In genomic region chr4:132484231-132484630, GRCm38 (mm10) we compare ENCODE assay signal across 20 mouse cellular contexts.
"Had no signal": no experiment of that assay in that cellular context is flagged by ENCODE, and none has a peak within 500 bp of the region (broad histone marks: within the 10 kb centered on the region; RNA-seq: fewer than 3 reads in every experiment).

No protein-coding gene starts in this region.

- H3K9me3 ChIP-seq: heart, embryonic 13.5 days; heart, embryonic 15.5 days; hindbrain, embryonic 13.5 days; hindbrain, embryonic 15.5 days; limb, embryonic 13.5 days; limb, embryonic 15.5 days; liver, embryonic 13.5 days; liver, embryonic 15.5 days had no signal

- DNase-seq: forebrain, postnatal 0 days; gastrocnemius, postnatal 14 days; gastrocnemius, postnatal 36 days; heart, adult 11 months; heart, adult 2 months; heart, postnatal 14 days; heart, postnatal 36 days; left cerebral cortex, postnatal 4 days; liver, embryonic 13.5 days had no signal

- H3K27ac ChIP-seq: heart, adult 2 months; heart, embryonic 13.5 days; heart, embryonic 15.5 days; hindbrain, embryonic 13.5 days; hindbrain, embryonic 15.5 days; hindbrain, postnatal 0 days; layer of hippocampus, adult 2 months; left cerebral cortex, adult 2 months; limb, embryonic 13.5 days; limb, embryonic 15.5 days had no signal

- H3K36me3 ChIP-seq: heart, embryonic 13.5 days; heart, embryonic 15.5 days; hindbrain, embryonic 13.5 days; hindbrain, embryonic 15.5 days; limb, embryonic 13.5 days; limb, embryonic 15.5 days; liver, embryonic 13.5 days; liver, embryonic 15.5 days had no signal

- H3K4me3 ChIP-seq: heart, adult 2 months; heart, embryonic 13.5 days; heart, embryonic 15.5 days; hindbrain, embryonic 13.5 days; hindbrain, embryonic 15.5 days; layer of hippocampus, adult 2 months; left cerebral cortex, adult 2 months; limb, embryonic 13.5 days; limb, embryonic 15.5 days; liver, embryonic 13.5 days; liver, embryonic 15.5 days had no signal

- ATAC-seq: forebrain, postnatal 0 days; hindbrain, postnatal 0 days had no signal

- H3K9ac ChIP-seq: forebrain, postnatal 0 days; heart, embryonic 13.5 days; heart, embryonic 15.5 days; hindbrain, embryonic 13.5 days; hindbrain, embryonic 15.5 days; limb, embryonic 13.5 days; limb, embryonic 15.5 days; liver, embryonic 13.5 days; liver, embryonic 15.5 days had no signal

- H3K4me2 ChIP-seq: heart, embryonic 11.5 days; heart, embryonic 13.5 days; heart, embryonic 15.5 days; hindbrain, embryonic 13.5 days; hindbrain, embryonic 15.5 days; limb, embryonic 13.5 days; limb, embryonic 15.5 days; liver, embryonic 13.5 days; liver, embryonic 15.5 days had no signal

- H3K4me1 ChIP-seq: heart, embryonic 13.5 days; heart, embryonic 15.5 days; hindbrain, embryonic 13.5 days; hindbrain, embryonic 15.5 days; limb, embryonic 13.5 days had no signal

- H3K27me3 ChIP-seq: heart, embryonic 13.5 days; heart, embryonic 15.5 days; hindbrain, embryonic 13.5 days; hindbrain, embryonic 15.5 days; limb, embryonic 13.5 days; limb, embryonic 15.5 days; liver, embryonic 13.5 days; liver, embryonic 15.5 days had no signal
